Mouse (Mus musculus) gastrocnemius, postnatal 36 days (tissue): ENCODE measurements around the gene Med14. TPM values are rescaled to one million over a fixed set of nuclear protein-coding genes. Genes with fewer than 3 reads are reported as not detected.

Experiments used
- DNase-seq, 2 experiments: peaks; one replicate each; pipeline ENCODE4 v3.0.0; 2022
- intact Hi-C: fragments of 180-260 bp; cut with DNase I; formaldehyde crosslinking; loops from one replicate; pipeline ENCODE4 v1.15.1; 2025
- long read RNA-seq, 2 experiments: library from polyadenylated mRNA; stranded (forward); transcript quantifications; one replicate each; pipeline ENCODE4 v2.0.0; 2021
- total RNA-seq, 2 experiments: library from RNA; stranded (reverse); gene quantifications; 2 replicates each; pipeline ENCODE4 v1.2.3; 2021

Med14 gene
- total RNA-seq, result 10 to 100 TPM; 20.6 to 22.2 TPM
- long read RNA-seq, experiment 1, partial matches to known transcripts, result 2 of 7 reads
- long read RNA-seq, experiment 1, other reads (novel, unspliced or antisense), result 5 of 7 reads
- long read RNA-seq, experiment 2, full-length matches to known transcripts, result 2 of 6 reads
- long read RNA-seq, experiment 2, partial matches to known transcripts, result 0 of 6 reads
- long read RNA-seq, experiment 2, other reads (novel, unspliced or antisense), result 4 of 6 reads

DNA sequence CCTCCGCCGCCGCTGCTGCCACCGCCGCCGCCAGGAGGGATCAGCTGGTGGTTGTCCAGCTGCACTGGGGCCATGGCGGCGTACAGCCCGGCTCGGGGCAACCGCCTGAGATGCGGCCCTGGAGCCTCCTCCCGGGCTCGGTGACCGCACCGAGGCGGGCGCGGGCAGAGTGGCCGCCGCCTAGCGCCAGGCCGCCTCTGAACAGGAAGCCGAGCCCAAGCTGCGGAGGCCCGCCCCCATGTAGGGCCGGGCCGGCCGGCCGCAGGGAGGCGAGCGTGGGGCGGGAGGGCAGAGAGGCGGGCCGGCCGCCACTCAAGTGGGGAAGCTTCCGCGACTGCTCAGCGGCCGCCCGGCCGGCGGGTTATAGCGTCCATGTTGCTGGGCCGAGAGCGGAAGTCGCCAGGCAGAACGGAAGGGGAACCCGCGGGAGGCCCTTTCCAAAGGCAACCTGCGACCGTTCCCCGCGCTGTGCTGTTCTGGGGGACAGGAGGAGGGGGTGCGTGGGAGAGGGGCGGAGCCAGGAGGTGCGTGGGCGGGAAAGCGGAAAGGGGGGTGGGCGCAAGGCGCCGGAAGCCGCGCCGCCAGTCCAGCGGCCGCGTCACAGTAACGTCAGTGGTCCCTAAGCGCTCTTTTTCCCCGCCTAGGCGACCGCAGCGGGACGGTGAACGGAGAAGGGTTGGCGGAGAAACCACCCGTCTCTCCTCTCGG is at the start of gene Med14:
Gene Med14 (minus strand): TSS at position 448 of the 708 bp plus-strand sequence.
- intact Hi-C loops, result no loop called here
- DNase-seq, result peak; percentile 71 to 79

DNA sequence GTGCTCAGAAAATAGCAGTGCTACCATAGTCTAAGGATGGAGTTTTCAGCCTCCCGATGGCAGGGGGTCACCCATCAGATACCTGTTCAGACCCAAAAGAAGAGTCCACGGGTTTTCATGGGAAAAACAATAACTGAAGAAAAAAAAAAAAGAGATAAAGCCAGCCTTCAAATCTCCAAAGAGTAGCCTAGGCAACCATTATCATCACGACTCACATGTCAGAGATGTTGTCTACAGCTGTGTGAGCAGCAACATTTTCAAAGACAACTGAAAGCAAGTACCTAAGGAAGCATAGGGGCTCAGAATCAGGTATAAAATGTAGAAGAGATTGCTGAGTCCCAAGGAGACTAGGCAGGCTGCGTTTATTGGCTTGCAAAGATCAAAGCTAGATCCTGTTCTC is 38.7 kb upstream of the Med14 start:
- intact Hi-C loops, result no loop called here
- DNase-seq, result no peak

DNA sequence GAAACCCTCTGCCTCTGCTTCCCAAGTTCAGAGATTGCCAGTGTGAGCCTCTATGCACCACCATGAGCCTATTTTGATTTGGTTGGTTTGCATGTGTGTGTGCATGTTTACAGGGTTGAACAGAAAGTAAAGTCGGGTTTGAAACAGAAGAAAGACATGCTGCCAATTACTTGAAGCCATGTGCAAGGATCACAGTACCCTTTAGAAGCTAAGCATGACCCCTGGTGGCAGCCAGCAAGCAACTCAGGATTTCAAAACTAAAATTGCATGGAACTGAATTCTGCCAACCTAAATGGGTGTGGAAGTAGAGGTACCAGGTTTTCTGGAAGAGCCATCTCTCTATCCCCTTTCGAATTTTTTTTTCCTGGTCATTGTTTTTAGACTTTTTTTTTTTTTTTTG is 33.0 kb upstream of the Med14 start:
- DNase-seq, result no peak
- intact Hi-C loops, result loop anchor here (5.0 kb wide), 1 partner anchor 118 kb away; no protein-coding TSS in a partner anchor

DNA sequence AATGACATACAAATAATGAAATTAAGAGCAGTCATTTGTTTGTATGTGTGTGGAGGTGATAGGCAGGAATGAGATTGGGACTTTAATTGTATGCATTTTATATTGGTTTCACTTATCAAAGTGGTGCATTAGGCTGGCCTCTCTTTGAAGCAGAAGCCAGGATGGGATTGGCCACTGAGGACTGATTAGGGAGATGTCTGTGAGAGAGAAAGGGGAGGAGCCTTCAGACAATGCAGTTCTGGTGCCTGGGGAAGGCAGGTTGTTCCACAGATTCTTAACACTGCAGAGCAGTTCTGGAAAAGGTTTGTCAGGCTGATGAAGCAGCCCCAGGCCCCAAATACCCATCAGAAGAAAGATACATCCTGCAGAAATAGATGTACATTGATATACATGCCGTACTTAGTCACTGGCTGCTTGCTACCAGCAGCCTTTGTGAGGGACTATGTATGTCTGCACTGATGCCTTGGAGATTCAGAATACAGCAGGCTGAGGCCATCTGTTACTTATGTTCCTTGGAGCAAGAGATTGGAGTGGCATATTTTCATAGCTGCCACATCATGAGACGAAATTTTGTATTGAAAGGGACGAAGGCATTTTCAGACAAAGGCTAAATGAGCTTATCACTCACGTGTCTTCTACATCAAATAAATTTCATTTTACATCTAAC is 29.9 kb upstream of the Med14 start:
- no peak for DNase-seq
- intact Hi-C loops, result loop anchor here (5.0 kb wide), 1 partner anchor 115 kb away; no protein-coding TSS in a partner anchor

DNA sequence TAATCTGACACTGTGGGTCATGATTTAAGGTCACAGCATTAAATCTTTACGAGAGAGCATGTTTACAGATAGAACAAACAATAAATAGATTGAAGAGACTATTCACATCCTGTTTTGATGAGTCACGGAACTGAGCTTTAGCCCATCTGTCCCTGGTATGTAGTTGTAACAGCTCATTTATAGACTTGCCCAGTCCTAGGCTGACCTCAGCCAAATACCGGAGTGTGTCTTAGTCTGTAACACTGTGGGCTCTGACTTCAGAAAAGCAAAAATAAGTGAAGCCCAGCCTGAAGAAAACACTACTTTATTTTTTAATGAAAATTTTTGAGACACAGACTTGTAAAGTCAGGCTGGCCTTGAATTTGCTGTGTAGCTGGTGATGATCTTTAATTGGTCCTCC is 11.4 kb upstream of the Med14 start:
- intact Hi-C loops, result no loop called here
- DNase-seq, result no peak

DNA sequence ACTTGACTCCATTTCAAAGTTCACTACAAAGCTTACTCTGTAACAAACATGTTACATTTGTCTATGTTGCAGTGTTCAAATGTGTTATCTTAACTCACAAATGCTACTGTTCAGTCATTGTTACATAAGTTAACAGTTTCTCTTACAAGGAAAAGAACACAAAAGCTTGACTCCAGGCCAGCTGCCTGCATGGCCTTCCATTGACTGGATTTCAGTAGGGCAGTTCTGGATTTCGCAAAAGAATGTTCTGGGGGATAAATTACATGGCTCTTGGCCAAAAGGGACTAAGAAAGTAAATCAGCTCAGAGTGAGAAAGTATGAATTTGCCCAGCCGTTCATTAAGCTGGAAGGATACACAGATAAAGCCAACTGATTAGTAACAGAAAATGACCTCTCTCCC is 9.7 kb upstream of the Med14 start:
- intact Hi-C loops, result no loop called here
- no peak for DNase-seq

DNA sequence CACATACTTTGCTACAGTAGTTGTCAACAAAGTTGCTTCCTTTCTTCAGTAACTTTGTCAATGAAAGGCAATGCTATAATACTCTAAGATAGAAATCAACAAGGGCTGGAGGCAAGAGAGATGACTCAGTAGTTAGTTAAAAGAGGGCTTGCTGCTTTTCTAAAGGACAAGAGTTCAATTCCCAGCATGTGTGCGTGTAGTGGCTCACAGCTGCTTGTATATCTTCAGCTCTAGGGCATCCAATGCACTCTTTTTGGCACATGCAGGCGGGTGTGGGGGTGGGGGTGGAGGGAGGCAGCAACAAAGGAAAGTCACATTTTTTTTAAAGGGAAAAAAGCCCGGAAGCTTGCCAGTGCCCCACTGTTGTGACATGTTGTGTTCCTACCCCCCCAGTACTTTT is 6.7 kb upstream of the Med14 start:
- intact Hi-C loops, result no loop called here
- DNase-seq, result no peak

DNA sequence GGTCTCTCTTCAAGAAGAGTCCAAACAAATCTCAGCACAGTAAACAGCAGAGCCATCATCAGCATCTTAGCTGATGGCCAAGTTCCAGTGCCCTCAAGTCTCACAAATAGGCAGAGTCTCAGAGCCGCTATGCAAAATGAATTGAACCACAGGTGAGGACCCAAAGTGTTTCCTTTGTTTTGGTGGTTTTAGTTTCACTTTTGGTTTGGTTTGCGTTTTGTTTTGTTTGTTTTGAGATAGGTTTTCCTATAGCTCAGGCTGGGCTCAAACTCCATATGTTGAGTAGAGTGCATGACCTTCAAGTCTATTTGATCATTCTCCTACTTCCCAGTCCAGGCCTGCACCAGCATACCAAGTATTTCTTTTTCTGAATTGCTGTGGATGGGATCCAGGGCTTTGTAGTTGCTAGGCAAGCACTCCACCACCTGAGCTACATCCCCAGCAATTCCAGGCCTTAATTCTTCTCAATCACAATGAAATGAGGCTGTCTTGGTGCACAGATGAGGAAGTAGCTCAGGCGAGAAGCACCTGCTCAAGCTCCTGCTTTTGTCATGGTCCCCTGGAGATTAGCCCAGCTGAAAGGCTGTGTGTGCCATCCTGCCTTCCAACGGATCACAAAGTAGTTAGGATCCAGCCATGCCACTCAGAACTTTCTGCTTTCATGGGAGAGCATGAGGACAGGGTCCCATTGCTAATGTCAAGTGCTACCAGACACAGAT is 5.1 kb upstream of the Med14 start:
- intact Hi-C loops, result no loop called here
- no peak for DNase-seq

DNA sequence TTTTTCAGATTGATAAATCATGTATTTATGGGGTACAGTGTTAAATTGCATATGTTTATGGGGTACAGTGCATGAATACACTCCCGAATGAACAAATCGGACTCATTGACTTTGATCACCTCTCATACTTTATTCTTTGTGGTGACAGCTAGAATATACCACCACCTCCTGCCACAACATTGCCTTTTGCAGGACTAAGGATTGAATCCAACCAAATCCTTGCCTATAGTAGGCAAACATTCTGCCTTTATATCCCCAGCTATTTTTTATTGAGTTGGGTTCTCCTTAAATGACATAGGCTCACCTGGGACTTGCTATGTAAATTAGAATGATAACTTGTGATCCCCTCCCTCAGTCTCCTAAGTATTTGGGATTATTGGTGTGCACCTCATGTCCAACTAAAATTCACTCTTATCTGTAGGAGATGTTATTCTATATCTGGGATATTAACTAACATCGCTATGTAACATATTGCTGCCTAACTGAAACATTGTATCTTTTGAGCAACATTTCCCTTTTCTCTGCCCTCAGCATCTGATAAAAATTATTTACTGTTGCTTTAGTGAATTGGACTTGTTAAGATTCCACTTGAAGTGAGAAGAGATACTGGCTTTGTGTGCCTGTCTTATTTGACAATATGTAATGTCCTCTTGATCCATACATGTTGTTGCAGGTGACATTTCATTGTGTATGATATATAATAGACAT is 1.4 kb upstream of the Med14 start:
- no peak for DNase-seq
- intact Hi-C loops, result no loop called here

DNA sequence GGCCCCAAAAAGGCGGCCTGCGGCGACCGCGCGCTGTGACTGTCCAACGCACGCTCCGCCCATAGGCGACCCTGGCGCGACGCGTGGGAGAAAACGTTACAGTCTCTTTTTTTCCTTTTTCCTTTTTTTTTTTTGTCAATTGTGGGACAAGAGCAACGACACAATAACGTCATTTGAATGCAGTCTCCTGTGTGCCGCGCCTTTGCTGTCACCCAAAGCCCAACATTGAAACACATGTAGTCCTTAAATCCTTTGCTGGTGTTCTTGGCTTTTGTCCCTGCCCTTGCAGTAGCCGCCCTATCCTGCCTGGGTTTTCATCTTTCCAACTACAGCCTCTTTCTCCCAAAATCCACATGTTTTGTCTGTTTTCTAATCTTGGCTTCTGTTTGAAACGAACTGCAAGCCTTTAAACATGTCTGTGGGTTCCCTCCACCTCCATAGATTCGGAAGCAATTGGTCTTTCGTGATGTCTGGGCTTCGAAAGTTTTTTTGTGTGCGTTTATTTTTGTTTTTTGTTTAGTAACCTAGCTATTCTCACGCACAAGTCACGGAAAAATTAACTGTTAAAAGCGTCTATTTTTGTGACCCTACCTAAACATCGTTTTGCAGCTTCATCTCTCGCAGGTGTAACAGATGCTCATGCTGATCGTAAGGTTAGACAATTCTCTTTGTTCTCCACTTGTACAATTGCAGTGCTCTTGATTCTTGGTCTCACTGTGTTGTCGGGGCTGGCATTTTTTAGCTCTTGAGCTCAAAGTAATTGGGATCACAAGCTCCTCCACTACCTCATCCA is 657 bp upstream of the Med14 start:
- no peak for DNase-seq
- intact Hi-C loops, result no loop called here

DNA sequence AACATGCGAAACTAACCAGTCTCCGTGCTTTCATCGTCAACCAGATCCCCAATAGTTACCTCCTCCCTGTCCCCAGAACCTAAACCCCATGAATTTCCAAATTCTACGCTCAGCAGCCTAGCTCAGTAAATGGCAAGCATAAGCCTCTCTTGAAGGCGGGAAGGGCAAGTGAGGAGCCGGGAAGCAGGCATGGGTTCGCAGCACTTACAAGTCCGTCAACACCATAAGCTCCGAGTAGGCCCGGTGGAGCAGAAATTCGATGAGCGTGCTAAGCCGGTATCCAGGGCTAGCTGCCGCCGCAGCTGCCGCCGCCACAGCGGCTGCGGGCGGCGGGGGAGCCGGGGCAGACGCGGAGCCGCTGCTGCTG is 631 bp downstream of the Med14 start:
- intact Hi-C loops, result no loop called here

DNA sequence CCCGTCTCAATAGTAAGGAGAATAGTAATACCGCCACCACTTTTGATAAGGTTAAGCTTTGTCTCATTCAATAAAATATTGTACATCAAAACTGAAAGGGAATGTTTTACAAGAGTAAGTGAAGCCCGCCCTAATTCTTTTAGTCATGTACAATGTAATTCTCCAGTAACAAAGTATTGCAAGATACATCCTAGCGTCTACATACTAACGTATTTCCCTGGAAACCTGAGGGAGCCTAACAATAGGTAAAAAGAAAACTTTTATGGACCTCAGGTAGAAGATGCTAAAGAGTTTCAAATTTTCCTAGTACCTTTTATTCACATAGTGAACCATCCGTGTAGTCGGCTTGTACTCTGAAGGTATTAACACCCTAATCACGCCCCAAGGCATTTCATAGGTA is 1.4 kb downstream of the Med14 start:
- intact Hi-C loops, result no loop called here
- no peak for DNase-seq

More for the DNA sequence above, 631 bp downstream of the Med14 start:
- DNase-seq, result peak in 1 of 2 experiments; percentile 6

DNA sequence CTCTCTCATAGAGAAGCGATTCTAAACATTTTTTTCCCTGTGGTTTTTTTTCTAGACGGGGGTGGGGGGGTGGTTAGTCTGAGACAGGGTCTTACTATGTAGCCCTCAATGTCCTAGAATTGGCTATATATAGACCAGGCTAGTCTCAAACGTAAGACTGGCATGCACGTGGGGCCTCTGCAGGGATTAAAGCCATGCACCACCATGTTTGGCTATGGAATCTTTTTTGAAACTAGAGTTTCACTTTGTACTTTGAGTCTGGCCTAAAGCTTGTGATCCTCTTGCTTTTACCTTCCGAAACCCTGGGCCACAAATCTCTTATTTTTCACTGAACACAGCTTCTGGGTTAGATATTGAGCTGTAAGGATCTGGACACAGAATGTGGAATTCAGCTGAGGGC is 2.2 kb downstream of the Med14 start:
- DNase-seq, result no peak
- intact Hi-C loops, result no loop called here

DNA sequence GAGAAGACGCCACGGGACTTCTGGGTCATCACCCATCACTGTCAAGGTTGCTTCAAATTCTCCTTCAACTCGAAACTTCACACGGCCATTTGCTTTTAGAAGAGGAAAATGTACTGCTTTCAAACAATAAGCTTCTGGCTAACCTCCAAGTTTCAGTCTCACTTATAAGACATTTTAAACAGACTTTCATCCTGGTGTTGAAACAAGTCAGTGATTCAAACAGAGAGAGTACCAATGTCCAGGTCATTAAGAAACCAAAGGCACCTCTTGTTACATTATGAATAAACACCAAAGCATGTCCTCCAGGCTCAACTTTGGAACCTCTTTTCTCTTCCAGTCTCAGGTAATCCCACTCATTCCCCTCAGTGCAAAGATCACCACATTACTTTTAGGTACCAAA is 14.0 kb downstream of the Med14 start:
- DNase-seq, result no peak
- intact Hi-C loops, result no loop called here

DNA sequence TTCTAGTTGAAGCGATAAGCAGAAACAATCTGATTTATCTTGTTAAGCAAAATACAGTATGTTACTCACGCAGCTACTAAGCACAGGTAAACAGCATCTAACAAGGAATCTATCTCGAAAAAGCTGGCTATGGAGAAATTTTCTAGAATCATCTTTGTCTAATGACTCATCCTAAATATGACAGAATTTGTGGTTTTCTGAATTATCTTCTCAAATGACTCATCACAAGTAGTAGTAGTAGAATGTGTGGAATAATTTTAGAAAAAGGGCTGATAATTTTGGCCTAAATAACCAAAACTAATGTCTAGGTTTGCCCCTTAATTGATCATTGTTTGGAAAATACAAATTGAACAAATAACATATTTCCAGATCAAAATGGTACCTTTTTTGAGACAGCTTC is 15.1 kb downstream of the Med14 start:
- no peak for DNase-seq
- intact Hi-C loops, result no loop called here

DNA sequence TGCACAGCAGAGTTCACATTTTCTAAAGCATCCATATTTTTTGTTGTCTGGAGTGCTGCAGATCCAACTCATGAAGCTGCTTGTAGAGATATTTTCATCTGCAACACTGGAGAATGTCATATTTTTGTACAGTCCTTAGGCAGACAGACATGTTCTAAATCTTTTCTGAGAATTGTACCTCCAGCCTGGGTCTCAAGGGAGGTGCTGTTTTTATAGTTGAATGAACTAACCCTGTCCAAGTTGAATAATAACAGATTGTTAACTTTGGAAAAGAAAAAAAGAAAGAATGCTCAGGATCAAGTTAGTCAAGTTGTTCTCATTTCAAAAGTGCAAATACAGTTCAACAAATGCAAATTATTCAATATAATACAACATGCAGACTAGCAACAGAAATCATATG is 21.5 kb downstream of the Med14 start:
- intact Hi-C loops, result no loop called here
- DNase-seq, result no peak

DNA sequence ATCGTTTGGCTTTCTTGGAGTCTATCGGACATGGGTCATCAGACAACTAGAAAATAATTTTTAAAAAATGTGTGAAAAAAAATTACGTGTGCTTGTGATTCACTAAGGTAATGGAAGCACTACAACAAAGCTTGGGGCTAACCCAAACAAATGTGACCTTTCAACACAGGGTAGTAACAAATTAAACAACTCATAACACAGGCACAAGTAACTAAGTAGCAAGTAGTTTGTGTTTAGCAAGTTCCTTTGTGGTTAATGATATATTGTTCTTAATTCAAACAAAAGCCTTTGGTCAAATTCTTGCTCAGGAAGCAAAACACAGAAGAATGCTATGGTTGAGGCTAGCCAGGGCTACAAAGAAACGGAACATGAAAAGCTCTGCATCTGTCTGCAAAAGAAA is 45.8 kb downstream of the Med14 start:
- intact Hi-C loops, result no loop called here
- DNase-seq, result no peak

DNA sequence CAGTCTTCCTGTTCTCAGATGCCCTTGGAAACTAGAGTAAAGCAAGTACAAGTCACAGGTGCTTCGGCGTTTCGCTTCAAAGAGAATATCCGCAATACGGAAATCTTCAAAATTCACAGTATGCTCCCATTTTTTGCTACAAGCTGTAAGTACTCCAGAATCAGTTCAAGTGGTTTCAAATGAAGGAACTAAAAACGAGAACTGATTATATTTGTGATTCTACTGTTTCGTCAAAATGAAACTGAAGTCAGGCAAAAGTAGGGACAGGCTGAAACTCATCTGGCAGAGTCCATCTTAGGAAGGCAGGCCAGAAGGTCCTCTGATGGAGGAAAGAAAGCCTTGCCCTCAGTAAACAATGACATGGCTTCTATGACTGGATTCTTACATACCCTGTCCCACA is 48.1 kb downstream of the Med14 start:
- DNase-seq, result no peak
- intact Hi-C loops, result no loop called here

DNA sequence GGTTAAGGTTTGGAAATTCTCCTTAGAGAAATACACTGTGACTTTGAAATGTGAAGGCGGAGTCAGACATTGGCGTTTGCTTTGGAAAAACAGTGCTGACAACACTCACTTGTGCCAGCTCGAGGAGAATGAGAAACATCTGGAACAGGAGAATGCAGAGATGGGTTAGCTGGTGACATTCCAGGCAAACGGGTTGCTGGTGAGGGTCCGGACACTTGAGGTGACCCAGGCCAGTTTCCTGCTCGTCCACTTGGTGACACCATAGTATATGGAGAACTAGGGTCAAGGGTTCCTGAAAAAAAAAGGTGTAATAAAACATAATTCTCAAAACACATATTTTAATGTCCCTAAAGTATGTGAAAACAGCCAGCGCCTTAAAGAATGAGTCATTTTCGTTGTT is 75.0 kb downstream of the Med14 start:
- intact Hi-C loops, result no loop called here
- no peak for DNase-seq

DNA sequence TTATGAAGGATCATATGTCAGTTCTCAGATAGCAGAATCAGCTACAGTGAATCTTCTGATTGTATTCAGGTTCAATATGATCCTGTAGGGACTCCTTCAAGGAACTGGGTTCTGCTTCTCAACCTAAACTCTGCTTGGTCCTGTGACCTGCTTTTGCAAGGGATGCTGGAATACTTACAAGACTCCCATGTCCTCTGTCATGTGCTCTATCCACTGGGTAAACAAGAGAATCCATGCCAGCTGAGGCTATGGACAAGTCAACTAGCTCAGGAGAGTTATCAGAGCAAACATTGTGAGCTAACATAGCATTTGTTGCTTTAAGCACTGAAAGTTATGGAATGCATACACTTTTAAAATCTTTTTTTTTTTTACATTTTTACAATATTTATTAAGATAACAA is 75.8 kb downstream of the Med14 start:
- DNase-seq, result no peak
- intact Hi-C loops, result no loop called here
